Mouse (Mus musculus) left cerebral cortex, adult 8-10 months (tissue): ENCODE measurements around the gene Psmb11. TPM values are rescaled to one million over a fixed set of nuclear protein-coding genes. Genes with fewer than 3 reads are reported as not detected.
"Not testable (repeated sequence)": the region's sequence is repeated elsewhere in the genome, so short reads cannot be mapped to it uniquely, and the experiment has no call there.

Source experiments
- DNase-seq, 2 experiments: peaks; one replicate each; pipeline ENCODE4 v3.0.0; 2022; ENCODE audit warnings: low spot score in 2 of 2
- total RNA-seq, 4 experiments: library from RNA; stranded (reverse); gene quantifications; 2 replicates each; pipeline ENCODE4 v1.2.4; 2022

Gene Psmb11
- total RNA-seq, 4 experiments from 2014 or later, result 0.14 to 0.63 (median 0.14) TPM; not detected in 1

DNA sequence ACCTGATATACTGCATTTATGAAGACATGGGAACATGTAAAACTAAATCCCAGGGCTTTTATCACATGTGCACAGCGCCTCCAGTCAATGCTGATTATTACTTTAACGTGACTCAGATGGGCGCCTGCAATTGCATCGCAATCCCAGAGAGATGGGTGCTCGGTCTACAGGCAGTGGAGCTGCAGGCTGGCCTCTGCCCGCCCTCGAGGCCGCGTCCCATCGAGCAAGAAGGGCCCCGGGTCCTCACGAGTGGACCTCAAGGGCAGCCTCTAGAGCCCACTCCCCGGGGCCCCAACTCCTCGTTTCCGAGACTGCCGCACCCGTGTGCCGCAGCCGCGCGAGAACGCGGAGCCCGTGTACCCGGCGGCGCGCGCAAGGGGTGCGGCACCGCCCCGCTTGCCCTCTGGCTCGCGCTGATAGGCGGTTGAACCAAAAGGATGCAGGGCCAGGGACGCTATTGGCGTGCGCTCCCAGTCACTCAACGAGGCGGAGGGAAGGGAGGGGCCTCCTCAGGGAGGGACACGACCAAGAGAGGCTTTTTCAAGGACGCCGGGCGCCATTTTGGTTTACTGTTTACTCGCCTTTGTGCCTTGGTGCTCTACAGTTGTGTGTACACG lies 18.1 kb upstream of the Psmb11 start:
- DNase-seq, result peak; percentile 84 to 96

DNA sequence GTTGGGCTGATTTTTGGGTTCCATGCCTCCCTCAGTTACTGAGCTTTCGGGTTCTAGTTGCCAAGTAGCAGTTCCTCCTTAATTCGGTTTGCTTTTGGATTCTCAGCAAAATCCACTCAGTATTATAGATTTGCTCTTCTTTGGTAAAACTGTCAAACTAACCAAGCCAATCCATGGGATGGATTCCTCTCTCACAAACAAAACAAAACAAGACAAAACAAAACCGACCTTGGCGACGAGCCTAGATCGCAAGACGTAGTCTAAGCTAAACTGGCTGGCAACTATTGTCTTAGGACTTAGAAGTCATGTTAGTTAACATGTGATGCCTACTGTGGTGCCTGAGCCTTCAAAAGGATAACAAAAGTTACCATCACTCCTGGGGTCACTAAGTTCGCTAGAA lies 17.5 kb upstream of the Psmb11 start:
- no peak for DNase-seq

DNA sequence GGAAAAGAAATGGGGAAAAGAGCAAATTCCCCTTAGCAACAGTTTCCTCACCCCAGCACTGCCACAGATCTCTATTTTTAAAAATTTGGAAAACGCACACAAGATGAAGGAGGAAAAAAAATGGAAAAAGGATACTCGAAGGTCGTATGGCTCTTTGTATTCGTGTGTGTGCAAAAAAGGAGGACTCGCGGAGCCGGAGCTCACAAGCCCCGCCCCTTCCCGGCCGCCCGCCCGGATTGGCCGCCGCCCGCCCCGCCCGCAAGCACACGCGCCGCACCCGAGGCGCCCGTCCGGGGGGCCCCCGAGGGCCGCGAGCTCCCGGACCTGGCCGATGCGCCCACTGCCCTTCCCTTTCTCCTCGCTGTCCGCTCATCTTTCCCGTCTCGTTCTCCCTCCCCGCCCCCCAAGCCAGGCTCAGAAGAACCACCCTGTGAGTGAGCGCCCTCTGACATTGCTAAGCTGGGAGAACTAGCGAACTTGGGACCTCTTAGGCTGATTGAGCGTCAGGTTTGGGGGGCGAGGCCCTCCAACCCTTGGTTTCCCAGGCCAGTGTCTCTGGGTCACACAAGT lies 15.4 kb upstream of the Psmb11 start, which contains the start of gene 4931414P19Rik:
Gene 4931414P19Rik, minus strand, starts transcription at position 242 of the 570 bp plus-strand sequence.
- peak in 1 of 2 experiments; percentile 54 for DNase-seq

DNA sequence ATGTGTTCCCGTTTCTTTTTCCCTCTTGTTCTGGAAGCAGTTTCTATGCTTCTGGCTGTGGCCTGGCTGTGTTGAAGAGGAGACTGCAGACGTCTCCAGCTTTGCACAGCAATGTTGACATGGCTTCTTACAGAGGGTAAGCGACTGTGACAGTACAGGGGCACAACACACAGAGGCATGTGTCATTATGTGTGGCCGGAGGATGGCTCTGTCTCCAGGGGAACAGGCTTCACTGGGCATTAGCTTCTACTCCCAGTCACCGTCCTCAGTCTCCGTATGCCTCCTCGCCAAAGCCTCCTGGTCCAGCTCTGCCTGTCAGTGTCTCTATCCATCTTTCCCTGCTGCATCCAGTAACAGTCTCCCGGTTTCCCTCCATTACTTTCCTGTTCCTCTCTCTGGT lies 14.0 kb upstream of the Psmb11 start:
- DNase-seq, result no peak

DNA sequence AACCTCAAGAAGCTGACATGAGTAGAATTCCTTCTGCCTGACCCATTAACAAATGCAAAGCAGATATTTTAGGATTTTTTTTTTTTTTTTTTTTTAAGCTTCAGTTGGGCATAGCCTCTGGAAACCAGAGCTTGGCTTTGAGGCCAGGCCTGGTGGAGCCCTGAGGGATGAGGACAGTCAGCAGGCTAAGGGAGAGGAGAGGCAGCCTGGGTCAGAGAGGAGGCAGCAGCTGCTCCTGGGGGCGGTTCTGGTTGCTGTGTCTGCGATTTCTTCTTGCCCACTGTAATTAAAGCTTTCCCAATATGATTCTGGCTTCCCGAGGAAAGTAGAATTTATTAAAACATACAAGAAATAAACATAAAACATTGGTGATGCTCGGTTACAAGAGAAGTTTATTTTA lies 12.0 kb upstream of the Psmb11 start:
- DNase-seq, result no peak

DNA sequence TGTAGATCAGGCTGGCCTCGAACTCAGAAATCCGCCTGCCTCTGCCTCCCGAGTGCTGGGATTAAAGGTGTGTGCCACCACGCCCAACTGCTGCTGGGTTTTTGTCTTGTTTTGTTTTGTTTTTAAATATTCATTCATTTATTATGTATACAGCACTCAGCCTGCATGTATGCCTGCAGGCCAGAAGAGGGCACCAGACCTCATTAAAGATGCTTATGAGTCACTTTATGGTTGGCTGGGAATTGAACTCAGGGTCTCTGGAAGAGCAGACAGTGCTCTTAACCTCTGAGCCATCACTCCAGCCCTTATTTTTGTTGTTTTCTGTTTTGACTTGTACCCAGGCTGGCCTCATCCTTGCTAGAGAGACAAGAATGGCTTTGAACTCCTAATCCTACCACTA lies 11.3 kb upstream of the Psmb11 start:
- DNase-seq, result no peak

DNA sequence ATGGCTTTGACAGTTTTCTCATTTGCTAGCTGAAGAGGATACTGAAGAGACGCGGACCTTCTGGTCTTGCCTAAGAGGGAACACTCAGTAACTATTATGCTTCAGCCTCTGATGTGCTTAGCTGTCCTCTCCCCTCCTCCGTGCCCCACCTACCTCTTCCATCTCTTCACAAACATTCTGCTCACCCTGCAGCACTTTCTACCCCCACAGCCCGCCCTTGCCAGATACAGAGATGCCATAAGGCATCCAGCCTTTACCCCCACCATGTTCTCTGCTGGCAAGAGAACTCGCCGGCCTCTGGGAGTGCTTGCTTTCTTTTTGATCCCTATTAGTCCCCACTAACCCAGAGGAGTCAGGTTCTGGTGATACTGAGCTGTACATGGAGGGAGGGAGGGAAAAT lies 10.6 kb upstream of the Psmb11 start:
- peak in 1 of 2 experiments; percentile 63 for DNase-seq

DNA sequence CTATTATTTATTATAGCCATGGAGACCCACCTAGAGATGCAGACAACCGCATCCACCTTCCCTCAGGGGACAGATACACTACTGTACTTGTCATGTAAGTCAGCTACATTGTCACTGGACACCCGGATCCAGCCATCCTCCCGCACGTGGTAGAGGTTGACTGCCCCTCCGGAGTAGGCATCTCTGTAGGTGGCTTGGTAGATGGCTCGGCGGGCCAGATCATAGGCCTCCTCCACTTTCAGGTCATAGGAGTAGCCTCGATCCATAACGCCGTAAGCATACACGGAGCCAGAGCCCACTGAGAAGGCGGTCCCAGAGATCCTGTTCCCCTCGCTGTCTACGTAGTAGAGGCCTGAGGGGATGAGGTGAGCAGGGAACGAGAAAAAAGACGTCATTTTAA lies 7.1 kb upstream of the Psmb11 start:
- DNase-seq, result not testable (repeated sequence)

DNA sequence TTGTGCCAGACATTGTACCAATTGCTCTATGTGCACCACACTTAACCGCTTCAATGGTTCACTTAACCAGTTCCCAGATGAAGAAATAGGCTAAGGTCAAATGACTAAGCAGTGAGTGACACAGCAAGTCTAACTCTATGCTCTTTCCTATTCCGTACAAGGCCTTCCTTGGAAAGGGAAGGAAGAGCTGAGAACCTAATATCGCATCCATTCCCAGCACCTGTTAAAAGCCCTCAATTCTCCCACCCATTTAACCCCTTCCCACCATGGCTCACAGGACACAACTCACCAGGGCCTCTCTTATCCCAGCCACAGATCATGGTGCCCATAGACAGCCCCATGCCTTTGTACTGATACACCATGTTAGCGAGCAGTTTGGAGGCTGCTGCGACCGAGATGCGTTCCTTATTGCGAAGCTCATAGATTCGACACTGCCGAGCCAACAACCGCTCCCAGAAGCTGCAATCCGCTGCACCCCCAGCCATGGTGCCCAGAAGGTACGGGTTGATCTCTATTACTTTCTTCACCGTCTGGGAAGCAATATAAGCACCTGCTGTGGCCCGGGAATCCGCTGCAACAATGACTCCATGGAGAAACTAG lies 4.9 kb upstream of the Psmb11 start:
- DNase-seq, result no peak

DNA sequence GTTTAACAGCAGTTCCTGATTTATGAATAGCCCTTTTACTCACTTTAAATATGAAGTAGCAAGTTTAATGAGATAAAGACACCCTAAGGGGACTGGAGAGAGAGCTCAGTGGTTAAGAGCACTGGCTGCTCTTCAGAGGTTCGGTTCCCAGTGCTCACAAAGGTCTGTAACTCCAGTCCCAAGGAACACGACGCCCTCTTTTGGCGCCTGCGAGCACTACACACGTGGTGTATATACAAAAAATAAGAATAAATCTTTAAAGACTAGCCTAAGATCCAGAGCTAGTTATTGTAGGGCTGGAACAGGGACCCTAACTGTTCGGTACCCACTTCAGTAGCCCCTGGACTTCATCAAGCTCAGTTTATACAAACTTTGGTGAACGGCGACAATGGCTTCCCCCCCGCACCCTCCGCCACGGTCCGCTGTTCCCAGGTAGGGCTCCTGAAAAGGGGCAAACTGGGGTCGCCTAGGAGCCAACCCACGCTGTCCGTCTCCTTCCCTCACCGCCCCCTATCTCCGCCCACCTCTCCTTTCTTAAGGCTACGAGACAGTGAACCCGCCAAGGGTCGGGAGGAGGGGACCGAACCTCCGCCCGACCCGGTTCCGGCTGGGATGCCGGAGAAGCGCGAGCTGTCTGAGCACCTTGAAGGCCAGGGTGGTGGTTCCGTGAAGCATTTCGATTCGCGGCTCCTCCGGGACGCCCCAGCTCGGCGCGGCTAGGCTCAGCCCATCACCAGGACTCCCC lies 3.9 kb upstream of the Psmb11 start:
- DNase-seq, result no peak

DNA sequence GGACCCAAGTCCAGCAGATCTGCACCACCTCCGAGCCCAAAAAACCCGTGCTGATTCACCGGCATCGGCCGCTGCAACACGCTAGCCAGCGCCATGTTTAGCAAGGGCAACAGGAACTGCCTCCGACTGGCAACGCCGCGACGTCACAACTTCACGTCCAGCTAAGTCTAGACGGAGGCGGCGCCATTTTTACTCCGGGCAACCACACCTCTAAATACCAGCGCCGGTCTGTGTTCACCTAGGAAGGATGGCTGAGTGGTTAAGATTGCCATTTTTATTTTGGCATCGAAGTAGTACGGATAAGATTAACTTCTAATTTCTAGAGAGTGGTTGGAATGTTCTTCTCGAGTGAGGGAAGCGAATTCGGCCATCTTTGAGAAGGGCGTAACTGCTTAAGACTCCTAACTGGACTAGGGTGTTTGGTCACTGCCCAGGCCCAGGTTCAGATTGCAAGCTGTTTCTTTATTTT lies 3.3 kb upstream of the Psmb11 start, which contains the start of gene Psmb5:
Gene Psmb5, minus strand, starts transcription at position 126 of the 469 bp plus-strand sequence.
- DNase-seq, result peak; percentile 88 to 93

DNA sequence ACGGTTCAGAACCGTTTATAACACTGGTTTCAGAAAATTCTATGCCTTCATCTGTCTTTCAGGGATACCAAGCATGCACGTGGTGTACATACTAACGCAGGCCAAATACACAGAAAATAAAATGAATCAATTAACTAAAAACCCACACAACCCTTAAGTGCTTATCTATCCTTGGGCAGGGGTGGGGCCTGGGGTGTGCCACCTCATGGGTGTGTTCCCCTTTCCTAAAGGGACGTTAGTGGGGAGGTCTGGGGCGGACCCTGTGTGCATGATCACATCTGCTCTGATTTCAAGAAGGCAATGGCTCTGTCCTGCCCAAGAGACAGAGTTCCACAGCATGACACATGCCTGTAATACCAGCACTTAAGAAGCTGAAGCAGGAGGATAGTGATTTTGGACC lies 2.1 kb downstream of the Psmb11 start:
- DNase-seq, result no peak

DNA sequence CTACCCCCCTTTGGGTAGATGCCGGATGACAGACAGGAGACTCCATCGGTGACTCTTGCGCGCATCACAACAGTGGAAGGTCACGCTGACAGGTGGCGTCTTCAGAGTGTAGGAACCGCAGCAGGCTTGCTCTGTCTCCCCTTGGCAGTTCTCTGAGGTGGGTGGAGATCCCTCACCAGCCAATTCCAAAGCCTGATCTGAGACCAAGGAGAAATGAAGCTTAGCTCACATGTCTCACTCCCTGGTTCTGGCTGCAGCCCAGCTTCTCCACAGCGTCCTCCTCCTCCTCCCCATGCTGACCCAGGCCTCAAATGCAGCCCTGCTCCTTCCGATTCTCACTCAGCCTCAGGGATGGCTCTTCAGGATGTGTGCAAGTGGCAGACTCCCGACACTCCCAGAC lies 3.7 kb downstream of the Psmb11 start:
- peak in 1 of 2 experiments; percentile 33 for DNase-seq

DNA sequence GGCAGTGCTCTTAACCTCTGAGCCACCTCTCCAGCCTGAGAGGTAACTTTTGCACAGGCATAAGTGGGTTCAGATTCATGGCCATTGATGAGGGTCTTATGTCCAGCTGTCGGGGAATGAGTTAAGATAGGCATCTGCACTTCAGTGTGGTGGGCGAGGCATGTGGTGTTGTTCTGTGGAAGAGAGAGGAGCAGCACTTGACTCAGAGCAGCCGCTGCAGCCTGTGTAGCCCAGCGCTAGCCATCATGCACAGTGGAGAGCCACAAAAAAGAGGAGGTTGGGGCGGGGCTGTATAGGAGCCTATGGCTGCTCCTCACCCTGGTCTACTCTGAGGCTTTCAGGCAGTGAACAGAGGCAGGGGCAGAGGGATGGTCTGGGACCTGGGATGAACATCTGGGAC lies 6.9 kb downstream of the Psmb11 start:
- DNase-seq, result no peak

DNA sequence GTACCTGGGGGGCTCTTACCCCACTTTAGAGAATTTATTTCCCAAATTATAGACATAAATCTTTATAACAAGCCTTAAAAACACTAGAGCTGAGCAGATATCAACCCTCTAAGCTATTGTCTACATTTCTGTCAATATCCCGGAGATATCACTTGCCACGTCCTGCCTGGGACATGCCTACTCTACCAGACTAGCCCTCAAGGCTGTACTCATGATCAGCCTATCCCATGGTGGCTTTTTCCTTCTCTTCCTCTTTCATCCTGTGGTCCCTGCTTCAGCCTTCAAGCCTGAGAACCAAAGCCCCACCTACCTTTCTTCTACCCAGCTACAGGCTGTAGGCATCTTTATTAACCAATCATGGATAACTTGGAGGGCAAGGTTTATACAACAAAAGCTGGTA lies 8.6 kb downstream of the Psmb11 start:
- DNase-seq, result no peak

DNA sequence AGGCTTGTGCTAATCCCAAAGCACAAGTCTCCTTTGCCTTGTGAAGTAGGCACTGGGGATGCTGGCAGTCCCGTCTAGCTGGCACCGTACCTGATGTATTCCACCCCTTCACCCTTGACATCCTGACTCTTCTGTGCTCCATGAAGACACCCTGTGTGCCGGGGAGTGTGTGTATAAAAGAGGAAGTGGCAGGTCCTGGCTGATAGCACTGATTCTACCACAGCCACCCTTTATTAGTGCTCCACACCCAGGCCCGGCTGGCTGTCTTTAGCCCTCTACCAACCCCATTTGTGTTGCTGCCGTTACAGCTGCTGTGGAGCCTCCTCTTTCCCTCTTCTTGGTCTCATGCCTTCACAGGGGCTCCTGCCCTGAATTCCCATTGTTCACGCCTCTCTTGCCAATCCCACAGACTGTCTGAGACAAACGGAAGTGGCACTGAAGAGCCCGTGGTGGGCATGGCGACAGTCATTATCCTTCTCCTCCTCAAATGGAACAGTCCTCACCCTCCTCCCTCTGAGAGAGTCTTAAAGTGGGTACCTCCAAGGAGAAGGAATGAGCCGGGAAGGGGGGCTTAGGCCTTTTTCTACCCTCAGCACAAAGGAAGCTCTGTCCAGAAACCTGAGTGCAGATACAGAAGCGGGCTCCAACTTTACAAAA lies 9.5 kb downstream of the Psmb11 start:
- no peak for DNase-seq

DNA sequence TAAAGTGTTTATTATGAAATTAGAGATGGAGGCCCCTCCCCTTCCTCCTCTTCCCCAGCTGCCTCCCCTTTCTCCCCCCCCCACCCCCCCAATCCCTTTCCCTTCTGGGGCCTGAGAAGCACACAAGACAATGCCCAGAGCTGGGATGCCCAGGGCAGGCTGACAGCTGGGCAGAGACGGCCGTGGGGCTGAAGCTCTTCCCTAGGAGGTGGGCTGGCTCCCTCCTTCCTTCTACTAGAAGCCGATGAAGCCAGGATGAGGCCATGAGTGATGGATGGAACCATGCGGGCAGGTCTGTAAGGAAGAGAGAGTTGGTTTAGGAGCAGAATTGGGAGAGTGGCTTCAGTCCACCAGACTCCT lies 10.0 kb downstream of the Psmb11 start:
- no peak for DNase-seq

DNA sequence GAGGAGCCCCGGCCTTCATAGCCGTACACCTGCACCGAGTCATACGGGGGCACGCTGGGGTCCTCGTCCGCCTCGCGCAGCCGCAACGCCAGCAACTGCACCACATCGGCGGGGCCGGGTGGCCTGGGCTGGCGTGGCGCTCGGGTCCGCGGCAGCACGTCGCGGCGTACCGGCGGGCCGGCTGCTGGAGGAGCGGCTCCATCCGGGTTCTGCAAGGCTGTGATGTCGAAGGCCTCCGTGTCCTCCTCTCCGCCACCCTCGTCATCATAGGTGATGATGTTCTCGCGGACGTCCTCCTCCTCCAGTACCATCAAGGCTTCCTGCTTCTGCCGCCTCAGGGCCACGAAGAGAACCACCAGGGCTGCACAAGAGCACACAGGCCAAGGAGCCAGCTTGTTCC lies 11.0 kb downstream of the Psmb11 start:
- no peak for DNase-seq

DNA sequence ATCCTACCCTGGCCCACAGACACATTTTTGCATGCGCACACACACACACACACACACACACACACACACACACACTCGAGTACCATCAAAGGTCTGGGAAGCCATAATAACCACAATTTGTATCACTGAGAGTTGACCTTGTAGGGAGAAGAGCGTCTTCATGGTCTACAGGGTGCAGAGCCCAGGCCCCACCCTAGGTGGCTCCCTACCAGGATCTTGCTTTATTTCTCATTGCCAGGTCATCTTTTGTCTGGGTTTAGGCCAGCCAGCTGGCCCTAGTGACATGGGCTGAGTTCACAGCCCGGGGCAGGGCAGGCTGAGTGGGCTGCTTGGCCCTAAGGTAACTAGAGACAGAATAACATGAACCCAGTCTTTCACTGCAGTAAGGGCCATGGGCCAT lies 12.9 kb downstream of the Psmb11 start:
- DNase-seq, result no peak

DNA sequence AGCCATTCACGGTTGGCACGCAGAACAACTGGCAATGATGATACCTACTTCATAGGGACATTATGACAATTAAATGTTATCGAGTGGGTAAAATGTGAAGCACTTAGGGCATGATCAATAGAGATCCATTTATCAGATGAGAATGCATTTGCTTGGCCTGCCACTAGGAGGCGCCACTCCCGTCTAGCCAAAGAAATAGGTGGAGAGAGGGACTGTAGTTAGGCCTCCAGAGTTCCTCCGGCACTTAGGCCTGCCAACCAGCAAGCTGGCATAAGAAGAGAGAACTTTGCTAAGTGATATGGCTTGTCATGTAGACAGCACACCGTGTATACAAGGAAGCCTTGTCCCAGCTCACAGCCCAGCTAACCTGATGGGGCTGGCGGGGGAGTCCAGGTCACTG lies 15.7 kb downstream of the Psmb11 start:
- DNase-seq, result no peak

DNA sequence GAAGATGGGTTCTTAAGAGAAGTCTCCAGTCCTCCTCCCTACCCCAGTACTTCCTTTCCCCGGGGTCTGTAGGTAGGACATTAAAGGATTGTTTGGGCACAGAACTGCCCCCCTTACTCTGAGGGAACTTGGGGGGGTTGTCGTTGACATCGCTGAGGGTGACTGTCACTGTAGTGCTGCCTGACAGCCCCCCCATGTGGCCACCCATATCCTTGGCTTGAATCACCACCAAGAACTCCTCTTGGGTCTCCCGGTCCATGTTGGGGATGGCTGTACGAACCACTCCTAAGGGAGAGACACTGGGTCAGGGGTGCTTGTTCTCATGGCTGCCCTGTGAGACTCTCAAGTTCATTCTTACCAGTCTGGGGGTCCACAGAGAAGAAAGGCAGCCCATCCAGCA lies 17.0 kb downstream of the Psmb11 start:
- peak in 1 of 2 experiments; percentile 38 for DNase-seq

DNA sequence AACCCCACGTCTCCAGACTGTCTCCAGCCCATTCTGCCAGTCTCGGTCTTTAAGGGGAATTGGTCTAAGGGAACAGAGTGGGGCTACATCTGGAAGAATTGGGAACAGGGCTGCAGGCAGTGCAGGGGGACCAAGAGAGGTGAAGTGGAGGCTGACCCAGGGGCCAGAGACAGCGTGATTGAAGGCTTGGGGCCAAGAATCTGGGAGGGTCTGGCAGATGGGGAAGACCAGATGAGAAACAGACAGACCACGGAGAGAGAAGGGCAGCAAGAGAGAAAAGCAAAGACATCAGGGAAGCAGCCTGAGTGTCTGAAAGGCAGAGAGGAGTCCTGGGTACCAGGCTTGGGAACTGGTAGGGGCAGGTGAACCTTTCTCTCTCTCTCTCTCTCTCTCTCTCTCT lies 18.9 kb downstream of the Psmb11 start:
- DNase-seq, result no peak
